Mouse (Mus musculus) CH12.LX (cell line): ENCODE data around the gene Tnni2. TPM values are rescaled to one million over a fixed set of nuclear protein-coding genes. Genes with fewer than 3 reads are reported as not detected.

Experiments used
- DNase-seq: peaks from one replicate; pipeline ENCODE4 v3.0.0-alpha.2; 2013; ENCODE audit errors: extremely low read depth
- H3K27ac ChIP-seq: 2 replicates; pipeline ENCODE4 v1.5.1; 2012; ENCODE audit warnings: low read depth, mild to moderate bottlenecking, control low read depth, moderate library complexity; ENCODE audit not compliant: insufficient read depth
- H3K27me3 ChIP-seq: replicated peaks from 2 replicates; pipeline ENCODE3; 2012; ENCODE audit warnings: inconsistent platforms
- H3K36me3 ChIP-seq, 2 experiments: replicated peaks in 1 of 2; 2 replicates each; pipeline versions ENCODE3 to v1.6.1; 2012; ENCODE audit warnings: inconsistent platforms in 1 of 2, low read length in 1 of 2, mild to moderate bottlenecking in 1 of 2, mixed read lengths in 1 of 2, moderate library complexity in 1 of 2; ENCODE audit not compliant: control insufficient read depth in 1 of 2, insufficient read depth in 1 of 2
- H3K4me1 ChIP-seq, 2 experiments: 2 replicates each; pipeline ENCODE4 v1.6.1; 2012; ENCODE audit warnings: inconsistent platforms in 1 of 2, moderate library complexity in 1 of 2; ENCODE audit not compliant: insufficient read depth in 2 of 2, control insufficient read depth in 1 of 2
- H3K4me2 ChIP-seq: 2 replicates; pipeline ENCODE4 v1.6.1; 2012; ENCODE audit warnings: low read depth, mild to moderate bottlenecking, control low read depth; ENCODE audit not compliant: poor library complexity, insufficient read depth, severe bottlenecking
- H3K4me3 ChIP-seq, 3 experiments: fragments of 150-350 bp in 1 of 3; sonication (generic) in 1 of 3; replicated peaks in 1 of 3; 2 replicates each; pipeline versions ENCODE3 to v1.5.1; 2011 to 2012; ENCODE audit warnings: low read depth in 2 of 3, low read length in 2 of 3, mild to moderate bottlenecking in 2 of 3, moderate library complexity in 2 of 3, control low read depth in 1 of 3, improper control_type of control experiment in 1 of 3, inconsistent platforms in 1 of 3, mixed read lengths in 1 of 3; ENCODE audit not compliant: poor library complexity in 1 of 3
- H3K79me2 ChIP-seq: replicated peaks from 2 replicates; pipeline ENCODE4 v1.6.1; 2012; ENCODE audit warnings: mild to moderate bottlenecking, moderate library complexity; ENCODE audit not compliant: control insufficient read depth, poor library complexity, insufficient read depth, severe bottlenecking; ENCODE audit errors: extremely low read depth
- H3K9ac ChIP-seq: 2 replicates; pipeline ENCODE4 v1.6.1; 2012; ENCODE audit warnings: low read depth, mild to moderate bottlenecking, control low read depth, moderate library complexity; ENCODE audit not compliant: insufficient read depth
- H3K9me3 ChIP-seq: replicated peaks from 2 replicates; pipeline ENCODE3; 2012; ENCODE audit warnings: low read length, inconsistent platforms, mixed read lengths
- CTCF ChIP-seq, 2 experiments: IDR thresholded peaks in 1 of 2; conservative IDR thresholded peaks in 1 of 2; 2 replicates each; pipeline ENCODE4 v1.5.1; 2011 to 2012; ENCODE audit warnings: low read depth in 2 of 2, low read length in 2 of 2, improper control_type of control experiment in 1 of 2, inconsistent platforms in 1 of 2, mild to moderate bottlenecking in 1 of 2, moderate library complexity in 1 of 2
- E2F4 ChIP-seq: IDR thresholded peaks from 2 replicates; pipeline ENCODE4 v1.6.1; 2011; ENCODE audit warnings: low read depth, low read length, improper control_type of control experiment; ENCODE audit not compliant: insufficient replicate concordance
- GABPA ChIP-seq: IDR thresholded peaks from 2 replicates; pipeline ENCODE4 v1.6.1; 2012; ENCODE audit warnings: low read depth, low read length, improper control_type of control experiment, inconsistent platforms; ENCODE audit not compliant: insufficient replicate concordance
- IRF4 ChIP-seq: IDR thresholded peaks from 2 replicates; pipeline ENCODE4 v1.6.1; 2014; ENCODE audit warnings: low read depth, mild to moderate bottlenecking, inconsistent platforms, low read length, improper control_type of control experiment
- JUN ChIP-seq: IDR thresholded peaks from 2 replicates; pipeline ENCODE4 v1.6.1; 2011; ENCODE audit warnings: low read depth, mild to moderate bottlenecking, low read length, improper control_type of control experiment, moderate library complexity; ENCODE audit not compliant: insufficient read depth
- MAX ChIP-seq: IDR thresholded peaks from 2 replicates; pipeline ENCODE4 v1.6.1; 2011; ENCODE audit warnings: low read length, improper control_type of control experiment
- MAZ ChIP-seq: IDR thresholded peaks from 2 replicates; pipeline ENCODE4 v1.6.1; 2012; ENCODE audit warnings: low read depth, mild to moderate bottlenecking, inconsistent platforms, low read length, improper control_type of control experiment, moderate library complexity
- NELFE ChIP-seq: IDR thresholded peaks from 2 replicates; pipeline ENCODE4 v1.6.1; 2011; ENCODE audit warnings: low read depth, low read length, improper control_type of control experiment
- NRF1 ChIP-seq: IDR thresholded peaks from 2 replicates; pipeline ENCODE4 v1.6.1; 2014; ENCODE audit warnings: low read depth, mild to moderate bottlenecking, inconsistent platforms, low read length, improper control_type of control experiment, moderate library complexity
- POLR2A ChIP-seq: IDR thresholded peaks from 2 replicates; pipeline ENCODE4 v1.6.1; 2011; ENCODE audit warnings: low read depth, mild to moderate bottlenecking, improper control_type of control experiment, low read length
- POLR2AphosphoS2 ChIP-seq: IDR thresholded peaks from 2 replicates; pipeline ENCODE4 v1.6.1; 2011; ENCODE audit warnings: low read depth, low read length, improper control_type of control experiment
- RAD21 ChIP-seq: IDR thresholded peaks from 2 replicates; pipeline ENCODE4 v1.6.1; 2011; ENCODE audit warnings: low read depth, mild to moderate bottlenecking, low read length, improper control_type of control experiment, moderate library complexity
- SMC3 ChIP-seq: IDR thresholded peaks from 2 replicates; pipeline ENCODE4 v1.6.1; 2011; ENCODE audit warnings: low read depth, low read length, improper control_type of control experiment
- USF1 ChIP-seq: IDR thresholded peaks from 2 replicates; pipeline ENCODE4 v1.6.1; 2014; ENCODE audit warnings: low read depth, mild to moderate bottlenecking, inconsistent platforms, low read length, improper control_type of control experiment
- ZC3H11A ChIP-seq: IDR thresholded peaks from 2 replicates; pipeline ENCODE4 v1.6.1; 2012; ENCODE audit warnings: low read depth, mild to moderate bottlenecking, inconsistent platforms, low read length, improper control_type of control experiment
- ZMIZ1 ChIP-seq: IDR thresholded peaks from 2 replicates; pipeline ENCODE4 v1.6.1; 2012; ENCODE audit warnings: low read depth, mild to moderate bottlenecking, inconsistent platforms, low read length, improper control_type of control experiment
- ZNF384 ChIP-seq: IDR thresholded peaks from 2 replicates; pipeline ENCODE4 v1.6.1; 2012; ENCODE audit warnings: low read depth, low read length, improper control_type of control experiment, inconsistent platforms
- dilution Hi-C: fragments of 300-500 bp; cut with MboI; formaldehyde crosslinking; loops from 2 replicates; pipeline ENCODE4 v1.14.3; 2020; ENCODE audit warnings: low sequenced_read_pairs; ENCODE audit not compliant: extremely low pct_unique_long_range_greater_than_20kb, extremely low pct_ligation_motif_present
- in situ Hi-C: fragments of 300-500 bp; cut with MboI; formaldehyde crosslinking; loops from 3 replicates; pipeline ENCODE4 v1.14.3; 2019; ENCODE audit warnings: low sequenced_read_pairs, low pct_ligation_motif_present, low pct_unique_long_range_greater_than_20kb, mixed read lengths
- polyA plus RNA-seq: library from polyadenylated mRNA; unstranded; fragments of >175 nt; gene quantifications from 2 replicates; pipeline ENCODE4 v1.2.1, GENCODE M21; 2012; ENCODE audit warnings: low read depth; ENCODE audit not compliant: insufficient read length
- total RNA-seq, 2 experiments: library from RNA; depleted of rRNA; stranded (reverse); fragments of 300-350 nt in 1 of 2; fragments of >200 nt in 1 of 2; gene quantifications; 2 replicates each; pipeline ENCODE4 v1.2.3; 2012 to 2014

The Tnni2 gene
- total and polyA plus RNA-seq, 3 experiments = 35.0 to 88.1 (median 74.0) TPM

GRCm38 (mm10) chr7:142435524-142435923 lies 6.1 kb upstream of the Tnni2 start:
- H3K4me2 ChIP-seq = no peak overlapping the region
- peaks cover 0 to 5% of the 10 kb centered on the region in 2 experiments; a peak in 2 of 4 replicates for H3K4me1 ChIP-seq
- dilution Hi-C loops (no loop called here), in situ Hi-C loops (loop anchor here (5.0 kb wide), 2 partner anchors 98 to 147 kb away; no protein-coding TSS in a partner anchor)
- H3K27me3 ChIP-seq = peaks cover 7% of the 10 kb centered on the region
- TF ChIP-seq ZC3H11A (peak; percentile 52; the same call in 1 of the 2 replicates), ZNF384 (no peak), RAD21 (peak; percentile 71), NELFE (0 out of 2 replicates have a peak, but pooled peaks have one; percentile 18), CTCF (conservative IDR thresholded peaks at IDR 0.05 in 1 of 2, IDR thresholded peaks at IDR 0.05 in 1 of 2; ENCODE audit: low read depth in 2 of 2, low read length in 2 of 2) (peak; percentile 91 to 92), NRF1 (no peak), SMC3 (peak; percentile 96)
- DNase-seq = peak; percentile 72
- no peak overlapping the region for H3K9ac ChIP-seq
- no peaks in the 10 kb centered on the region for H3K79me2 ChIP-seq
- H3K9me3 ChIP-seq = no peaks in the 10 kb centered on the region
- H3K27ac ChIP-seq = no peak overlapping the region
- no peaks in the 10 kb centered on the region for H3K36me3 ChIP-seq
- no peak overlapping the region for H3K4me3 ChIP-seq

- Histone ChIP-seq H3K4me1 (peaks cover 14 to 23% of the 10 kb centered on the region in 2 experiments), H3K4me3 (no peak overlapping the region), H3K27me3 (peaks cover 2% of the 10 kb centered on the region), H3K9me3 (no peaks in the 10 kb centered on the region), H3K9ac (no peak overlapping the region), H3K27ac (no peak overlapping the region), H3K4me2 (no peak overlapping the region), H3K79me2 (no peaks in the 10 kb centered on the region), H3K36me3 (no peaks in the 10 kb centered on the region)
- DNase-seq = no peak
- dilution Hi-C loops (no loop called here), in situ Hi-C loops (loop anchor here (5.0 kb wide), 2 partner anchors 100 to 145 kb away; no protein-coding TSS in a partner anchor)
- TF ChIP-seq JUN (no peak), POLR2A (no peak), E2F4 (no peak), IRF4 (no peak), CTCF (conservative IDR thresholded peaks at IDR 0.05 in 1 of 2, IDR thresholded peaks at IDR 0.05 in 1 of 2; ENCODE audit: low read depth in 2 of 2, low read length in 2 of 2) (peak in 1 of 2 experiments; percentile 29; a peak in 1 of 4 replicates), USF1 (no peak), NELFE (no peak), ZNF384 (no peak), ZMIZ1 (no peak), RAD21 (peak; percentile 10), SMC3 (peak; percentile 14; the same call in 1 of the 2 replicates), ZC3H11A (no peak), MAZ (no peak), GABPA (no peak), MAX (no peak), POLR2AphosphoS2 (no peak)
Observed at GRCm38 (mm10) chr7:142437324-142437723, 4.3 kb upstream of the Tnni2 start.
